ENCODE assay signal across 8 mouse cellular contexts in the genomic region with DNA sequence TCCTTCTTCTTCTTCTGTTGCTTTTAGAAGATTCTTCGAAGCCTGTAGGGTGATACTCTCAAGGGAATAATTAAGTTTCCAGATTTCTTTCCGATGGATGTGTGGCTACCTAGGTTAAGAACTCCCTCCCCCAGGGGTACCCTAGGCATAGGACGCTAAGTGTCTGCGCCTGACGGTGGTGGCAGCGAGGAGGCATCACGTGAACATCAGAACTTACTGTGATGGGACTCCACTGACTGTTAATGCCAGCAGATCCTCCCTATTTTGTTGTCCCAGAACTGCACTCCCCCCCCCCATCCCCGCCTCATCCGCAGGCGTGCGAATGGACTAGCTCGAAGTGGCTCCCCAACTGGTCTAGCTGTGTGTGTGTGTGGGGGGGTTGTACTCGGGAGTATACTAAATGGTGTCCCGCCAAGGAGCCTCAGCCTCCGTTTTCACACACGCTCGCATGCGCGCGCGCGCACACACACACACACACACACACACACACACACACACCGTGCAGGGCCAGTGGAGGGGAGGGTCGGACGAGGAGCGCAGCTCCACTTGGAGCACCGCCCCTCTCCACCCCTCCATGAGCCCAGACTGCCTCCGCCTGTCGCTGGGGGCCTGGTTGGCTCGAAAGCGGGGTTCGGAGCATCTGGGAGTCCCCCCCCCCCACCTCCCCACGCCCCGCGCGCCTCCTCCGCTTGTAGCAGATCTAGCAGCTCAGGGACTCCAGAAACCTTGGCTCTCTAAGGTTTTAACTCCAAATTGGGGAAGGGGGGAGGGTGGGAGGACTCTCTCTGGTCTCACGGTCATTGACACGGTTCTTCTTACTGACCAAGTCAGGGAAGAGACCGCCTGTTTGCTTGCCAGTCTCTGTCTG. TPM values are rescaled to one million over a fixed set of nuclear protein-coding genes. Genes with fewer than 3 reads are reported as not detected.
DNase-seq lines count a peak whose midpoint lies in the region; ATAC-seq lines count a peak whose summit lies in the region.

No protein-coding gene starts in this region.

- WGBS in forebrain, embryonic 12.5 days: under 1% methylated on average over 28 of the region's 40 CpGs
- under 1% methylated on average over 38 of the region's 40 CpGs for WGBS in limb, embryonic 11.5 days
- under 1% methylated on average over 30 of the region's 40 CpGs for WGBS in kidney, embryonic 16.5 days

- DNase-seq in left cerebral cortex, adult 18-20 months (ENCODE audit: low spot score in 2 of 2): peak; percentile 53 to 69
- DNase-seq in left cerebral cortex, adult 11 months (ENCODE audit: low spot score): no peak
- DNase-seq in limb, embryonic 11.5 days (ENCODE audit: low spot score): no peak
- peak; percentile 67 for DNase-seq in right cerebral cortex, postnatal 14 days
- no peak for DNase-seq in spleen, postnatal 36 days (ENCODE audit: low spot score in 2 of 2)
- no peak for DNase-seq in adrenal gland, postnatal 36 days

- H3K9me3 ChIP-seq in forebrain, embryonic 12.5 days: no peaks in the 10 kb centered on the region
- H3K9me3 ChIP-seq in limb, embryonic 11.5 days (ENCODE audit: control insufficient read depth, low read length): no peaks in the 10 kb centered on the region
- no peaks in the 10 kb centered on the region for H3K9me3 ChIP-seq in kidney, embryonic 16.5 days (ENCODE audit: low read length)

- H3K4me3 ChIP-seq in forebrain, embryonic 12.5 days (replicated peaks): peak overlapping the region; percentile 94
- no peak overlapping the region for H3K4me3 ChIP-seq in limb, embryonic 11.5 days (ENCODE audit: low read depth, low read length)
- no peak overlapping the region for H3K4me3 ChIP-seq in kidney, embryonic 16.5 days (ENCODE audit: low read length)

- peak; percentile 30; the same call in 1 of the 2 replicates for ATAC-seq in forebrain, embryonic 12.5 days (ENCODE audit: low FRiP score)
- ATAC-seq in limb, embryonic 11.5 days (ENCODE audit: insufficient number of reproducible peaks, low FRiP score, low TSS enrichment, low read depth): no peak
- ATAC-seq in kidney, embryonic 16.5 days (ENCODE audit: low FRiP score, low TSS enrichment): no peak

- H3K9ac ChIP-seq in forebrain, embryonic 12.5 days: peak overlapping the region; percentile 77
- H3K9ac ChIP-seq in limb, embryonic 11.5 days (ENCODE audit: low read length): no peak overlapping the region
- H3K9ac ChIP-seq in kidney, embryonic 16.5 days (replicated peaks; ENCODE audit: low read length): no peak overlapping the region

- H3K27me3 ChIP-seq in forebrain, embryonic 12.5 days: peaks cover 5% of the 10 kb centered on the region; the same call in 1 of the 2 replicates
- peaks cover 79% of the 10 kb centered on the region for H3K27me3 ChIP-seq in limb, embryonic 11.5 days (ENCODE audit: control insufficient read depth, insufficient read depth, low read length)
- peaks cover 95% of the 10 kb centered on the region for H3K27me3 ChIP-seq in kidney, embryonic 16.5 days (ENCODE audit: insufficient read depth, low read length)

- no peaks in the 10 kb centered on the region for H3K36me3 ChIP-seq in forebrain, embryonic 12.5 days (replicated peaks)
- no peaks in the 10 kb centered on the region for H3K36me3 ChIP-seq in limb, embryonic 11.5 days (ENCODE audit: control insufficient read depth, insufficient read depth, low read length)
- no peaks in the 10 kb centered on the region for H3K36me3 ChIP-seq in kidney, embryonic 16.5 days (ENCODE audit: insufficient read depth, low read length)

- H3K4me1 ChIP-seq in forebrain, embryonic 12.5 days: peaks cover 40% of the 10 kb centered on the region
- H3K4me1 ChIP-seq in limb, embryonic 11.5 days (ENCODE audit: control insufficient read depth, insufficient read depth, low read length): peaks cover 14% of the 10 kb centered on the region
- peaks cover 39% of the 10 kb centered on the region for H3K4me1 ChIP-seq in kidney, embryonic 16.5 days (ENCODE audit: insufficient read depth, low read length)

- peak overlapping the region; percentile 91 for H3K4me2 ChIP-seq in forebrain, embryonic 12.5 days
- H3K4me2 ChIP-seq in limb, embryonic 11.5 days (ENCODE audit: low read depth, severe bottlenecking): peak overlapping the region; percentile 20; the same call in 1 of the 2 replicates
- H3K4me2 ChIP-seq in kidney, embryonic 16.5 days (replicated peaks; ENCODE audit: low read depth, low read length): no peak overlapping the region

- H3K27ac ChIP-seq in forebrain, embryonic 12.5 days: peak overlapping the region; percentile 100
- no peak overlapping the region for H3K27ac ChIP-seq in limb, embryonic 11.5 days (replicated peaks; ENCODE audit: low read depth, low read length)
- no peak overlapping the region for H3K27ac ChIP-seq in kidney, embryonic 16.5 days (ENCODE audit: low read length)

RNA-seq across cellular contexts. Expression of a gene that starts 3.0 kb away (rescaled TPM):
- 10 to 100 TPM; 23.6 to 29.0 TPM for total RNA-seq in left cerebral cortex, adult 18-20 months (2021)
- 39.3 and 47.8 TPM in 2 replicates for polyA plus RNA-seq in forebrain, embryonic 12.5 days (2016; fragmentation: Nextera tagmentation; extraction: Ambion mirVana)
- 0.16 and 0.18 TPM in 2 replicates for polyA plus RNA-seq in limb, embryonic 11.5 days (2014; fragmentation: Nextera tagmentation; extraction: Ambion mirVana)
- under 1 TPM; 0.07 to 0.10 TPM for total RNA-seq in adrenal gland, postnatal 36 days (2021)
- 0.02 and 0.06 TPM in 2 replicates for polyA plus RNA-seq in kidney, embryonic 16.5 days (2015; fragmentation: Nextera tagmentation; extraction: Ambion mirVana)

Comparison
In these comparisons a context has a peak if more than half of its experiments do, and no peak if none do; other contexts are left out.
1. DNase-seq: peak in left cerebral cortex, adult 18-20 months (2 of 2) and right cerebral cortex, postnatal 14 days (single experiment); none in left cerebral cortex, adult 11 months (single experiment), limb, embryonic 11.5 days (single experiment), spleen, postnatal 36 days (0 of 2) and adrenal gland, postnatal 36 days (0 of 2).
2. RNA of a gene that starts 3.0 kb away (polyA plus RNA-seq): 39.3 to 47.8 TPM in forebrain, embryonic 12.5 days; 0.16 to 0.18 TPM in limb, embryonic 11.5 days and 0.02 to 0.06 TPM in kidney, embryonic 16.5 days; every median in the first group is over 10 times any median in the second.